Mouse (Mus musculus) thymus, postnatal 36 days (tissue): Measurements from ENCODE around the gene Tiam1.

ENCODE experiments used
- DNase-seq, 2 experiments: peaks; one replicate each; pipeline ENCODE4 v3.0.0; 2022; ENCODE audit warnings: mixed read lengths in 2 of 2

Gene Tiam1

GRCm38 (mm10) chr16:89773657-89774552 is 369.7 kb downstream of the Tiam1 start:
- DNase-seq = peak; percentile 77 to 80

GRCm38 (mm10) chr16:89765919-89766318 is 377.6 kb downstream of the Tiam1 start:
- DNase-seq = no peak

GRCm38 (mm10) chr16:89765470-89765869 is 378.1 kb downstream of the Tiam1 start:
- DNase-seq = no peak

GRCm38 (mm10) chr16:89763812-89764211 is 379.8 kb downstream of the Tiam1 start:
- DNase-seq = no peak

- no peak for DNase-seq
Observed at GRCm38 (mm10) chr16:89762523-89762922, 381.0 kb downstream of the Tiam1 start.

- no peak for DNase-seq
Observed at GRCm38 (mm10) chr16:89762096-89762495, 381.5 kb downstream of the Tiam1 start.

GRCm38 (mm10) chr16:89757384-89757783 is 386.2 kb downstream of the Tiam1 start:
- DNase-seq = no peak

- DNase-seq = no peak
Observed at GRCm38 (mm10) chr16:89754709-89755108, 388.9 kb downstream of the Tiam1 start.

- DNase-seq = no peak
Observed at GRCm38 (mm10) chr16:89747864-89748263, 395.7 kb downstream of the Tiam1 start.

GRCm38 (mm10) chr16:89739559-89739958 is 404.0 kb downstream of the Tiam1 start:
- no peak for DNase-seq

GRCm38 (mm10) chr16:89738963-89739362 is 404.6 kb downstream of the Tiam1 start:
- DNase-seq = no peak
